Mouse (Mus musculus): ENCODE data around the gene Umps. TPM values are rescaled to one million over a fixed set of nuclear protein-coding genes. Genes with fewer than 3 reads are reported as not detected.
A peak's percentile ranks its signal among the peaks of the same experiment; 100 is the strongest.

Umps gene
- total and polyA plus RNA-seq, 2 experiments from 2014 or later: 12.6 to 14.3 TPM

DNA sequence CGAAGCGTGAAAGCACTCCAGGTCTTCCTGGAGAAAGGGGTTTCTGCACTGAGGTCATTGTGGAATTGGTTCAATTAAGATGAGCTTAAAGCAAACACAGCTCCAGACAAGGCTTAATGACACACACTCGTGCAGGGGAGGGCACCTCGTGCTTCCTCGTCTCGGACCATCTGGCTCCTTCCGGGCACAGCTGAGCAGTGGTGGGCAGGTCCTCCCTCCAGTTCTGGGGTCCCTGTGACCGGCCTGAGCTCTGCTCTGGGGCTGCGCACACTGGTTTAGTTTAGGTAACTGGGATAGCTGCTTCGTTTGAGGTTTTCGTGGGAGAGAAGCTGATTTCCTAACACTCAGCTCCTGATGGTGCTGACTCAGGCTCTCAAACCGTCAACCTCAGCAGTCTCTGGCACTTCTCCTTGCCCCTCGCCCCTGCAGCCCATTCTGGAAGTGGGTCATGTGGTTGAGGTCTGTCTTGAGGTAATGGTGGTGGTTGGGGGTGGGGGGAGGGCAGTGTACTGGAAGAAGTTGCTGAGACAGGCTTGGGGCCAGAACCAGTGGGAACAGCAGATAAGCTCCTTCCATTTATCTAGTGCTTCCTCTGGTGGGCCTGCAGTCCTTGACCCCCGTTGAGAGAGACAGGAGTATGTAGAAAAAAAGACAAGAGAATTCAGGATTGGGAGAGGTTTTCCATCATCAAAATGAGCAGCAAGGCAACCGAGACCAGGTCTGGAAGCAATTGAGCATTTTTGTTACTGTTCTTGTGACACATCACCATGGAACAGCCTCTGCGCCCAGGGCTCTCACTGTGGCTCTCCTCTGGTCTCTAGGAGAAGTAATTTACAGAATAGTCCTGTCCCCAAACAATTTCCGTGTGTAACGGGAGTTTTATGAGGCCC, 44.5 kb downstream of the Umps start:
- H3K9ac ChIP-seq (replicated peaks; ENCODE audit: low read depth, low read length): no peak overlapping the region; the same call in 1 of the 2 replicates
- peak overlapping the region; percentile 63 for H3K27ac ChIP-seq (ENCODE audit: low read depth)
- no peak overlapping the region for H3K4me3 ChIP-seq (ENCODE audit: low read depth, low read length)
- DNase-seq (ENCODE audit: low spot score) (no peak), ATAC-seq (ENCODE audit: insufficient read depth, low read depth) (0 out of 2 replicates have a peak, but pooled peaks have one; percentile 9)
- peaks cover 29% of the 10 kb centered on the region for H3K4me1 ChIP-seq (ENCODE audit: control insufficient read depth, insufficient read depth)
- 39% methylated on average over 18 of the region's 18 CpGs for WGBS
- H3K27me3 ChIP-seq (ENCODE audit: control insufficient read depth, insufficient read depth, low read length): no peaks in the 10 kb centered on the region
- H3K9me3 ChIP-seq (replicated peaks; ENCODE audit: control insufficient read depth, low read length): no peaks in the 10 kb centered on the region
- no peak overlapping the region for H3K4me2 ChIP-seq (ENCODE audit: low read depth, low read length)
- H3K36me3 ChIP-seq (replicated peaks; ENCODE audit: control insufficient read depth, insufficient read depth, low read length): peaks cover 17% of the 10 kb centered on the region
- TF ChIP-seq CTCF (IDR thresholded peaks at IDR 0.05; ENCODE audit: low read depth): no peak
- TF ChIP-seq EP300 (IDR thresholded peaks at IDR 0.05; ENCODE audit: low read depth): no peak

DNA sequence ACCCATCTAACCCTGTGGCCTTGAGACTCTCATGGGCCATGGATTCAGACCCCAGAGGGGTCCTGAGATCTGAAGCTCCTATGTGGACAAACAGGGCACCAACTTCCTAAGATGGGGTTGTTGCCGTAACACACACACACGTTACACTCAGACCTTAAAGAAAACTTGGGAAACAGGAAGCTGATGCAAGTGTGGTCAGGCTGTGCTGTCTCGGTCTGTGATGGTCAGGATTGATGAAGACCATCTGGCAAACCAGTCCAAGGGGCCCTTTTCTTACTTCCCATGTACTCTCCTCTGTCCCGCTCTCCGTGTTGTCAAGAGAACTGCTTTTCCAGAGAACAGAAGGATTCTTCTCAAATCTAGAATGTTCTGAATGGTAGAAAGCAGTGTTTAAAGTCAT, 45.3 kb downstream of the Umps start:
- H3K9me3 ChIP-seq (replicated peaks; ENCODE audit: control insufficient read depth, low read length): no peaks in the 10 kb centered on the region
- no peaks in the 10 kb centered on the region for H3K27me3 ChIP-seq (ENCODE audit: control insufficient read depth, insufficient read depth, low read length)
- TF ChIP-seq CTCF (IDR thresholded peaks at IDR 0.05; ENCODE audit: low read depth) (no peak), EP300 (IDR thresholded peaks at IDR 0.05; ENCODE audit: low read depth) (no peak)
- no peak overlapping the region for H3K4me2 ChIP-seq (ENCODE audit: low read depth, low read length)
- ATAC-seq (ENCODE audit: insufficient read depth, low read depth) (no peak), DNase-seq (ENCODE audit: low spot score) (no peak)
- no peak overlapping the region; the same call in 1 of the 2 replicates for H3K9ac ChIP-seq (replicated peaks; ENCODE audit: low read depth, low read length)
- H3K4me3 ChIP-seq (ENCODE audit: low read depth, low read length): no peak overlapping the region
- H3K4me1 ChIP-seq (ENCODE audit: control insufficient read depth, insufficient read depth): peaks cover 37% of the 10 kb centered on the region
- H3K27ac ChIP-seq (ENCODE audit: low read depth): peak overlapping the region; percentile 63; the same call in 1 of the 2 replicates
- WGBS: 69% methylated on average over 5 of the region's 5 CpGs
- peaks cover 17% of the 10 kb centered on the region for H3K36me3 ChIP-seq (replicated peaks; ENCODE audit: control insufficient read depth, insufficient read depth, low read length)

DNA sequence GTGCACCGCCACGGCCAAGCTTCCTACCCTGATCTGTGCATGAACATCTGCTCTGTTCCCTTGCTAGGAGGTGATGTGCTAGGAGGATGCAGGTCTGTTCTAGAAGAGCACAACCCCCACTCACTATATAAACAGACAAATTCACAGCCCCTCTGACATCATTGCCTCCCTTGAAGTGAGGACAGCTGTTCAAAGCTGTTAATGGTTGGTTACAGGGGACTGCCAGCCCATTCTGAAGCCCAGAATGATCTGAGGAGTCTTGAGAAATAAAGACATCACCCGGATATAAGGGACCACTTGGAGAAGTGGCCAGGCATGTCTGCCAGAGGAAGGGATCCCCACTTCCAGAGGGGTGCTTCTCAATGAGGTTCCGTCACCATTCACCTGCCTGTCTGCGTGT, 48.9 kb downstream of the Umps start:
- peaks cover 34% of the 10 kb centered on the region for H3K4me1 ChIP-seq (ENCODE audit: control insufficient read depth, insufficient read depth)
- no peaks in the 10 kb centered on the region for H3K9me3 ChIP-seq (replicated peaks; ENCODE audit: control insufficient read depth, low read length)
- H3K4me2 ChIP-seq (ENCODE audit: low read depth, low read length): no peak overlapping the region
- H3K4me3 ChIP-seq (ENCODE audit: low read depth, low read length): no peak overlapping the region
- no peak for DNase-seq (ENCODE audit: low spot score)
- WGBS: 81% methylated on average over 5 of the region's 5 CpGs
- peaks cover 11% of the 10 kb centered on the region for H3K36me3 ChIP-seq (replicated peaks; ENCODE audit: control insufficient read depth, insufficient read depth, low read length)
- H3K27ac ChIP-seq (ENCODE audit: low read depth): no peak overlapping the region
- no peak for TF ChIP-seq CTCF (IDR thresholded peaks at IDR 0.05; ENCODE audit: low read depth)
- no peak for TF ChIP-seq EP300 (IDR thresholded peaks at IDR 0.05; ENCODE audit: low read depth)
- no peak overlapping the region for H3K9ac ChIP-seq (replicated peaks; ENCODE audit: low read depth, low read length)
- ATAC-seq (ENCODE audit: insufficient read depth, low read depth): no peak
- no peaks in the 10 kb centered on the region for H3K27me3 ChIP-seq (ENCODE audit: control insufficient read depth, insufficient read depth, low read length)

DNA sequence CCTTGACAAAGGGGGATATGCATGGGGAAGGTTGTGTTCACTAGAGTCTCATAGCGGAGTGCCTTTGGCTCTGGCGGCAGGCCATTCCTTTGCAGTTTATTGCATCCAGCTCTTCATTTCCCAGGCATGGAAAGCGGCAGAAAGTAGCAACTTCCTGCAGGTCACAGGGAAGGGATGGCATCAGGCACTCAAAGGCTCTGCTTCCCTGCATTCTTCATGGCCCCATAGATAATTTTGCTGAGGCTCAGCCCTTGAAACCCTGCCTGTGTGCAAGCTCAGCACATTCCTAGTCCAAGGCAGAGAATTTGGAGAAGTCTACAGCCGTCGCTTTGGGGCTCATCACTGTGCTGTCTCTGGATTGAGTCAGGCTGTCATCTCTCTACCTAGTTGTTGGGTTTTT, 49.4 kb downstream of the Umps start:
- peaks cover 29% of the 10 kb centered on the region for H3K4me1 ChIP-seq (ENCODE audit: control insufficient read depth, insufficient read depth)

DNA sequence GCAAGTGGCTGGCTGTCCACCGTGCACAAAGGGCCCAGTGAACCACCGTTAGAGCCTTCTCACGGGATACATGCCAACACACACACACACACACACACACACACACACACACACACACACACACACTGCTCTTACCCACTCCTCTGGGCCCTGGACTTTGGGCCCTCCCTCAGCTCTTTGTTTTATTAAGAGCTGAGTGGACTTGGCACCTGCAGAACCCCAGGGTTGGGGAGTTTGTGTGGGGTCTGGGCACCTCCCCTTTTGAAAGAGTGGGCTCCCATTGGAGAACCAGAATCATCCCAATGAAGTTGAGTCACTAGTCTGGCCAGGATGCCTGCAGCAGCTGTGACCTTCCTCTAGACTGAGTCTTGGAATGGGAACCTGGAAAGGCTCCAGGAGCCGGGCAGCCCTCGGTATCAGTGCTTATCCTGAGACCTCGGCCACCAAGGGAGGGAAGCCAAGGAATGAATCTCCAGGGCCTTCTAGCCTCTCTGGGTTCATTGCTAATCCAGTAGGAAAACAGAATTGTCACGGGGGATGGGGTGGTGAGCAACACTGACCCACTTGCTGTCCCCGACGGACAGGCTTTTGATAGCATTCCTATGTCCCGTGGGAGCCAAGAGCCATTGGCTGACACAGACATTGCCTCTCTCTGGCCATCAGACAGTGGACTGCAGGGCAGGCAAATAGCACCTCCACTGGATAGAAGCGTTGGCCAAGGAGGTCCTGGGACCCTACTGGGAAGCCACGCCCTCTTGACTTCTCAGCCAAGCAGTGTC, 50.2 kb downstream of the Umps start:
- H3K9ac ChIP-seq (replicated peaks; ENCODE audit: low read depth, low read length): no peak overlapping the region
- TF ChIP-seq CTCF (IDR thresholded peaks at IDR 0.05; ENCODE audit: low read depth) (no peak), EP300 (IDR thresholded peaks at IDR 0.05; ENCODE audit: low read depth) (0 out of 2 replicates have a peak, but pooled peaks have one; percentile 40)
- H3K4me3 ChIP-seq (ENCODE audit: low read depth, low read length): no peak overlapping the region
- no peak overlapping the region for H3K4me2 ChIP-seq (ENCODE audit: low read depth, low read length)
- peaks cover 25% of the 10 kb centered on the region for H3K4me1 ChIP-seq (ENCODE audit: control insufficient read depth, insufficient read depth)
- H3K27ac ChIP-seq (ENCODE audit: low read depth): peak overlapping the region; percentile 78
- peaks cover 11% of the 10 kb centered on the region for H3K36me3 ChIP-seq (replicated peaks; ENCODE audit: control insufficient read depth, insufficient read depth, low read length)
- 14% methylated on average over 12 of the region's 12 CpGs for WGBS
- DNase-seq (ENCODE audit: low spot score) (peak; percentile 76), ATAC-seq (ENCODE audit: insufficient read depth, low read depth) (peak; percentile 82)
- H3K27me3 ChIP-seq (ENCODE audit: control insufficient read depth, insufficient read depth, low read length): no peaks in the 10 kb centered on the region
- H3K9me3 ChIP-seq (replicated peaks; ENCODE audit: control insufficient read depth, low read length): no peaks in the 10 kb centered on the region

More for the DNA sequence above, 49.4 kb downstream of the Umps start:
- H3K27me3 ChIP-seq (ENCODE audit: control insufficient read depth, insufficient read depth, low read length): no peaks in the 10 kb centered on the region
- H3K36me3 ChIP-seq (replicated peaks; ENCODE audit: control insufficient read depth, insufficient read depth, low read length): peaks cover 11% of the 10 kb centered on the region
- no peak overlapping the region for H3K4me3 ChIP-seq (ENCODE audit: low read depth, low read length)
- WGBS: 30% methylated on average over 5 of the region's 5 CpGs
- H3K9me3 ChIP-seq (replicated peaks; ENCODE audit: control insufficient read depth, low read length): no peaks in the 10 kb centered on the region
- ATAC-seq (ENCODE audit: insufficient read depth, low read depth) (no peak), DNase-seq (ENCODE audit: low spot score) (no peak)
- peak overlapping the region; percentile 78 for H3K27ac ChIP-seq (ENCODE audit: low read depth)
- no peak overlapping the region for H3K4me2 ChIP-seq (ENCODE audit: low read depth, low read length)
- TF ChIP-seq CTCF (IDR thresholded peaks at IDR 0.05; ENCODE audit: low read depth) (no peak), EP300 (IDR thresholded peaks at IDR 0.05; ENCODE audit: low read depth) (no peak)
- H3K9ac ChIP-seq (replicated peaks; ENCODE audit: low read depth, low read length): no peak overlapping the region
